Mouse (Mus musculus) megakaryocyte, embryonic 14.5 days (primary cell): ENCODE measurements around the gene Golga2.

Source experiments
- FLI1 ChIP-seq: IDR thresholded peaks from 2 replicates; pipeline ENCODE4 v1.6.1; 2012; ENCODE audit warnings: low read length, inconsistent platforms, mixed read lengths
- GATA1 ChIP-seq: IDR thresholded peaks from 3 replicates; pipeline ENCODE4 v1.6.1; 2012; ENCODE audit warnings: mixed read lengths, low read length, inconsistent platforms, borderline replicate concordance

GRCm38 (mm10) chr2:32282727-32283126 is 4.5 kb upstream of the Golga2 start:
- TF ChIP-seq GATA1 (no peak), FLI1 (no peak)
